Mouse (Mus musculus): ENCODE measurements at regions not wholly inside any gene's neighbourhood (a gene's known extent, or its start where the extent isn't known, plus 50 kb on each side); places are given as distances from the start of the nearest gene placed in this dataset.

- no peaks in the 10 kb centered on the region for H3K36me3 ChIP-seq (replicated peaks; ENCODE audit: insufficient read depth, low read length)
- H3K4me2 ChIP-seq (ENCODE audit: low read depth, low read length): no peak overlapping the region
- no peak overlapping the region for H3K9ac ChIP-seq (replicated peaks)
- no peak for ATAC-seq
- no peak overlapping the region for H3K4me3 ChIP-seq (ENCODE audit: low read depth, low read length)
- no peak for DNase-seq
- WGBS (ENCODE audit: insufficient replicate concordance): 68% methylated on average over 2 of the region's 2 CpGs
- no peak overlapping the region for H3K27ac ChIP-seq (ENCODE audit: low read depth)
- H3K27me3 ChIP-seq (ENCODE audit: insufficient read depth, low read length): no peaks in the 10 kb centered on the region
- H3K9me3 ChIP-seq (ENCODE audit: low read length): peaks cover 3% of the 10 kb centered on the region; the same call in 1 of the 2 replicates
- no peak for TF ChIP-seq EP300 (IDR thresholded peaks at IDR 0.05; ENCODE audit: low read depth)
- TF ChIP-seq CTCF (IDR thresholded peaks at IDR 0.05; ENCODE audit: low read depth): no peak
- no peaks in the 10 kb centered on the region for H3K4me1 ChIP-seq (ENCODE audit: insufficient read depth)
Measured at GRCm38 (mm10) chr3:54559053-54559452, 133.6 kb upstream of the Supt20 start.

GRCm38 (mm10) chr3:54559527-54559926 lies 133.1 kb upstream of the Supt20 start:
- Histone ChIP-seq H3K4me1 (ENCODE audit: insufficient read depth) (no peaks in the 10 kb centered on the region), H3K4me2 (ENCODE audit: low read depth, low read length) (no peak overlapping the region), H3K27ac (ENCODE audit: low read depth) (no peak overlapping the region), H3K9me3 (ENCODE audit: low read length) (0 out of 2 replicates have a peak, but pooled peaks cover 3% of the 10 kb centered on the region), H3K27me3 (ENCODE audit: insufficient read depth, low read length) (no peaks in the 10 kb centered on the region), H3K36me3 (replicated peaks; ENCODE audit: insufficient read depth, low read length) (no peaks in the 10 kb centered on the region), H3K4me3 (ENCODE audit: low read depth, low read length) (no peak overlapping the region), H3K9ac (replicated peaks) (no peak overlapping the region)
- TF ChIP-seq CTCF (IDR thresholded peaks at IDR 0.05; ENCODE audit: low read depth) (no peak), EP300 (IDR thresholded peaks at IDR 0.05; ENCODE audit: low read depth) (no peak)
- no peak for DNase-seq
- no peak for ATAC-seq
- WGBS (ENCODE audit: insufficient replicate concordance): 69% methylated on average over 2 of the region's 2 CpGs

- Histone ChIP-seq H3K4me1 (ENCODE audit: insufficient read depth) (no peaks in the 10 kb centered on the region), H3K4me2 (ENCODE audit: low read depth, low read length) (no peak overlapping the region), H3K4me3 (ENCODE audit: low read depth, low read length) (no peak overlapping the region), H3K27me3 (ENCODE audit: insufficient read depth, low read length) (no peaks in the 10 kb centered on the region), H3K27ac (ENCODE audit: low read depth) (no peak overlapping the region), H3K36me3 (replicated peaks; ENCODE audit: insufficient read depth, low read length) (no peaks in the 10 kb centered on the region), H3K9ac (replicated peaks) (no peak overlapping the region), H3K9me3 (ENCODE audit: low read length) (0 out of 2 replicates have a peak, but pooled peaks cover 3% of the 10 kb centered on the region)
- no peak for ATAC-seq
- 53% methylated on average over 5 of the region's 5 CpGs for WGBS (ENCODE audit: insufficient replicate concordance)
- TF ChIP-seq CTCF (IDR thresholded peaks at IDR 0.05; ENCODE audit: low read depth): no peak
- TF ChIP-seq EP300 (IDR thresholded peaks at IDR 0.05; ENCODE audit: low read depth): no peak
- no peak for DNase-seq
Measured at GRCm38 (mm10) chr3:54560056-54560922, 132.3 kb upstream of the Supt20 start.

- DNase-seq (no peak), ATAC-seq (peak; percentile 41; the same call in 1 of the 2 replicates)
- TF ChIP-seq EP300 (IDR thresholded peaks at IDR 0.05; ENCODE audit: low read depth) (no peak), CTCF (IDR thresholded peaks at IDR 0.05; ENCODE audit: low read depth) (no peak)
- Histone ChIP-seq H3K4me1 (ENCODE audit: insufficient read depth) (no peaks in the 10 kb centered on the region), H3K36me3 (replicated peaks; ENCODE audit: insufficient read depth, low read length) (no peaks in the 10 kb centered on the region), H3K27ac (ENCODE audit: low read depth) (no peak overlapping the region), H3K9me3 (ENCODE audit: low read length) (no peaks in the 10 kb centered on the region), H3K9ac (replicated peaks) (no peak overlapping the region), H3K4me3 (ENCODE audit: low read depth, low read length) (no peak overlapping the region), H3K27me3 (ENCODE audit: insufficient read depth, low read length) (no peaks in the 10 kb centered on the region), H3K4me2 (ENCODE audit: low read depth, low read length) (no peak overlapping the region)
- WGBS (ENCODE audit: insufficient replicate concordance): 78% methylated on average over 1 of the region's 1 CpGs
Measured at GRCm38 (mm10) chr3:54567329-54567728, 125.3 kb upstream of the Supt20 start.

- Histone ChIP-seq H3K4me1 (ENCODE audit: insufficient read depth) (no peaks in the 10 kb centered on the region), H3K9me3 (ENCODE audit: low read length) (no peaks in the 10 kb centered on the region), H3K36me3 (replicated peaks; ENCODE audit: insufficient read depth, low read length) (no peaks in the 10 kb centered on the region), H3K4me3 (ENCODE audit: low read depth, low read length) (no peak overlapping the region), H3K27ac (ENCODE audit: low read depth) (no peak overlapping the region), H3K27me3 (ENCODE audit: insufficient read depth, low read length) (no peaks in the 10 kb centered on the region), H3K9ac (replicated peaks) (no peak overlapping the region), H3K4me2 (ENCODE audit: low read depth, low read length) (no peak overlapping the region)
- no peak for TF ChIP-seq EP300 (IDR thresholded peaks at IDR 0.05; ENCODE audit: low read depth)
- no peak for TF ChIP-seq CTCF (IDR thresholded peaks at IDR 0.05; ENCODE audit: low read depth)
- DNase-seq: no peak
- WGBS (ENCODE audit: insufficient replicate concordance): 74% methylated on average over 5 of the region's 5 CpGs
- no peak for ATAC-seq
Measured at GRCm38 (mm10) chr3:54568096-54568495, 124.5 kb upstream of the Supt20 start.

GRCm38 (mm10) chr3:54570501-54570900 lies 122.1 kb upstream of the Supt20 start:
- TF ChIP-seq CTCF (IDR thresholded peaks at IDR 0.05; ENCODE audit: low read depth) (peak; percentile 37), EP300 (IDR thresholded peaks at IDR 0.05; ENCODE audit: low read depth) (no peak)
- Histone ChIP-seq H3K4me1 (ENCODE audit: insufficient read depth) (no peaks in the 10 kb centered on the region), H3K4me3 (ENCODE audit: low read depth, low read length) (no peak overlapping the region), H3K9ac (replicated peaks) (no peak overlapping the region), H3K9me3 (ENCODE audit: low read length) (no peaks in the 10 kb centered on the region), H3K27ac (ENCODE audit: low read depth) (no peak overlapping the region), H3K27me3 (ENCODE audit: insufficient read depth, low read length) (no peaks in the 10 kb centered on the region), H3K4me2 (ENCODE audit: low read depth, low read length) (no peak overlapping the region), H3K36me3 (replicated peaks; ENCODE audit: insufficient read depth, low read length) (no peaks in the 10 kb centered on the region)
- WGBS (ENCODE audit: insufficient replicate concordance): 79% methylated on average over 8 of the region's 8 CpGs
- no peak for DNase-seq
- ATAC-seq: no peak
